Mouse (Mus musculus): ENCODE measurements around the gene Dst.
A peak's percentile ranks its signal among the peaks of the same experiment; 100 is the strongest.

Dst gene

DNA sequence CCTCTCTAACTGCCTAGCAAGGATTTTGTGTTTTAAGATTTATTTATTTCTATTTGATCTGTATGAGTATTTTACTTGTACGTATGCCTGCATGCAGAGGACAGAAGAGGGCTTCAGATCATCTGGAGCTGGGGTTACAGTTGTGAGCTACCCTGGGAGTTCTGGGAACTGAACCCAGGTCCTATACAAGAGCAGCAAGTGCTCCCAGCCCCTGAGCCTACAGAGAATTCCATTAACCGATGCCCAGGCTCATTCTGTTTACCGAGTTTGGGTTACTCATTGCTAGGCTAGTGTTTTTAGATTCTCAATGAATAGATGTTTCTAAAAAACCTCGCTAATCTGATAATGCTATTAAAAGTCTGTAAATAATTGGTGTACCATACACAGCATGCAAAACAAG, 67.3 kb downstream of the Dst start:
- no peak for DNase-seq (ENCODE audit: low read depth, low spot score)

DNA sequence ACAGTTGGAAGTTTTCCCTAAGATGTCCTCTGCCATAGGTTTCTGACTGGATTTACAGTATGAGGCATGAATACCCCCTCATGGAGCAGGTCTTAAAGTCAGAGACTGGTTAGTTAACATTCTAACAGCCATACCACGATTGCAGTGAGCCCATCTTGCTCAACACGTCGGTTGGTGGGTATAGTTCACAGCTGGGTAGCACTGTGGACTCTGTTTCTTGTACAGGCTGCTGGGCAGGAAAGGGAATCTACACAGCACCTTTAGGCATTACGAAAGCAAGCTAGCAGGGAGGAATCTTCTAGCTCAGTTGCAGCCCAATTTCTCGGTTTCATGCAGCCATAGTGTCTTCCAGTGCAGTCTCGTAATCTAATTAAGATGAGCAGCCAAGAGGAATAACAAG, 69.8 kb downstream of the Dst start:
- DNase-seq (ENCODE audit: low read depth, low spot score): no peak

- no peak for DNase-seq (ENCODE audit: low read depth, low spot score)
These were observed 72.4 kb downstream of the Dst start for GRCm38 (mm10) chr1:33980420-33980819.

DNA sequence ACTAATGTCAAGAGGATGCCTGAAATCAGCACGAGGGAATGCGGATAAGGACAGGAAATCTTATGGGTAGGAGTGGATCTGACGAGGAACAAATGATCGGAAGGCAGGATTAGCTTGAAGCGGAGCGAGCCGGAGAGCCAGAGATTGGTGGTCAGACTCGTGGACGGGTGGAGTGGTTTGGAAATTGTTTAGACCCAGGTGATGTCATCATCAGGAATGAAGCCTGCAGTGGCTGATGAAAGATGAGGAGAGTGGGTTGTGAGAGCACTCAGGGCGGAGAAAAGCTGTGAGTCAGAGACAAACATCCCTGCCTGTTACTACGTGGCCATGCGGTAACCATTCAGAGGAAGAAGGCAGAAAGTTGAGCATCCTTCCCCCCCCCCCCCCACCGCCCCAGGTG, 81.6 kb downstream of the Dst start:
- DNase-seq (ENCODE audit: low read depth, low spot score): peak; percentile 37

DNA sequence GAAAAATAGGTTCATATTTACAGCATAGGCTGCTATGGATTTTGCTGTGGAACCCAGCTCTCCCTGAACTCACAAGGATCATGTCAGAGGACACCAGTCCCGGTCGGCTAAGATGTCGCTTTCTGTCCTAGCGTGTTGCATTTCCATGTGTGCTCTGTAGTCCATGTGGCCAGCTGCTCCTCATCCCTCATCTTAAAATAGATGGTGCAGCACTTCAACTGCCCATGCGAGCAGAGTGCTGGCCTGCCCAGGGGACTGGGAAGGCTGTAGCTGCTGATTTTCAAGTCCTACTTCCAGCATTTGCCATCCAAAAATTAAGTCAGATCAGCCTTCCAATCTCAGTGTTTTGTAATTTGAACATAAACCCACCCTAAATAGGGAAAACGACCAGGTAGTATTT, 83.0 kb downstream of the Dst start:
- DNase-seq (ENCODE audit: low read depth, low spot score): no peak

- no peak for DNase-seq (ENCODE audit: low read depth, low spot score)
These were observed 84.8 kb downstream of the Dst start for GRCm38 (mm10) chr1:33992810-33993209.

DNA sequence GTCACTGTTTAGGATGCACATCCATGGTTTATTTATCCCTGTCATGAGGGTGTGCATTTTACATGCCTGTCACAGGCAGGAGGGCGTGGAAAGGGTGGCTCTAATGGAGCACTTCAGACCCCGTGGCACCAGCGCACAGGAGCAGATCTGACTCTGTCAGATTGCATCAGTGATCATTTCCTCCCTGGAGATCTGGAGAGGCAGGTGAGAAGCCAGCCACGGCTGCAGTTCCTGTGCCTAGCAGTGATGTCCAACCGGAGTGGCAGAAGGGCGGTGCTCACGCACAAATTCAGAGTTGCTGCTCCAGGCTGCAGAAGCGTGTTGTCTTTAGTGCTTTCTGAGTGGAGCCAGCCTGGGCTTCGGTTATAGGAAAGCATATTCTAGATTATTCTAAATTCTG, 86.2 kb downstream of the Dst start:
- DNase-seq (ENCODE audit: low read depth, low spot score): no peak

GRCm38 (mm10) chr1:33995386-33995785, 87.4 kb downstream of the Dst start:
- DNase-seq (ENCODE audit: low read depth, low spot score): no peak

DNA sequence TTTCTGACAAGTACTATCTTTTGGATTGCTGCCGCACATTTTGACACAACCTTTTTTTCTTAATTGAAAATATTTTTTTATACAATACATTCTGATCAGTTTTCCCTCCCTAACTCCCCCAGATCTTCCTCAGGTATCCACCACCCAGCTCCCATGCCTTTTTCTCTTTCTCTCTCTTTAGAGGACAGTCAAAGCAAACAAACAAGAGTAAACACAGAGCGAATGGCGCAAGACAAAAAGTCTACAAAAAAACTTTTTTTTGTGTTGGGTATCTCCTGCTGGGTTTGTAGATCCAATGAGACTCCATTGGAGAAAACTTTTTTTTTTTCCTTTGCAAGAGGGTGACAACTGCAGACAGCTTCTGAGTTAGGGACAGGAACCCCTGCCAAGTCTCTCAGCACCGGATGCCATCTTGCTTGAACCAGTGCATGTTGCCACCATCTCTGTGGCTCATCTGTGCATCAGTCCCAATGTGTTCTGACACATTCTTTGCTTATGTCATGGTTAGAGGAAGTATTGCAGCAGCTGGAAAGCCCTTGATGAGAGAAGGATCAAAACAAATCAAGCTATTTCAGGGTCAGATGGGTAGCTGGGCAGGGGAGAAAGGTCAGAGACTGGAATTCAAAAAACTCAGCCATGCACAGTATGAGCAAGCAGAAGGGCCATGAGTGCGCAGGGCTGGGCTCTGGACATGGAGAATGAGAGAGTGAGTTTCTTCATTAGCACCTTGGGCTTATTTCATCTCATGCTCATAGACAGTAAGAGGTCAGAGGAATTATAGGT, 88.3 kb downstream of the Dst start:
- DNase-seq (ENCODE audit: low read depth, low spot score): no peak

DNA sequence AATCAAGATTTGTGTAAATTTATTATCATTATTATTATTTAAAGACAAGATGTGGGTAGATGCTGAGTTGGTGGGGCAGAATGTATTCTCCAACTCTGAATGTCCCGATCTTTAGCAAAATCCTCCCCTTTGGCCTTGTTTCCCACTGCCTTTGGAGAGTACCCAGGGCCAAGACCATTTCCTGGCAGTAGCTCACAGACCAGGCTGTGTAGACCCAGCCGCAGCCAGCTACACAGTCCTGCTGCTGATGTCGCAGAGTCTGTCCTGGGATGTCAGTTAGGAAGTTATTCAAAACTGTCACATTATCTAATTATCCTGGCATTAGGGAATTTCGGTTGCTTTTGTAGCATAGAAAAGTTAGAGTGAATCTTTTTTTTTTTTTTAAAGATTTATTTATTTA, 94.3 kb downstream of the Dst start:
- DNase-seq (ENCODE audit: low read depth, low spot score): no peak

GRCm38 (mm10) chr1:34002970-34003369, 94.9 kb downstream of the Dst start:
- DNase-seq (ENCODE audit: low read depth, low spot score): peak; percentile 37

DNA sequence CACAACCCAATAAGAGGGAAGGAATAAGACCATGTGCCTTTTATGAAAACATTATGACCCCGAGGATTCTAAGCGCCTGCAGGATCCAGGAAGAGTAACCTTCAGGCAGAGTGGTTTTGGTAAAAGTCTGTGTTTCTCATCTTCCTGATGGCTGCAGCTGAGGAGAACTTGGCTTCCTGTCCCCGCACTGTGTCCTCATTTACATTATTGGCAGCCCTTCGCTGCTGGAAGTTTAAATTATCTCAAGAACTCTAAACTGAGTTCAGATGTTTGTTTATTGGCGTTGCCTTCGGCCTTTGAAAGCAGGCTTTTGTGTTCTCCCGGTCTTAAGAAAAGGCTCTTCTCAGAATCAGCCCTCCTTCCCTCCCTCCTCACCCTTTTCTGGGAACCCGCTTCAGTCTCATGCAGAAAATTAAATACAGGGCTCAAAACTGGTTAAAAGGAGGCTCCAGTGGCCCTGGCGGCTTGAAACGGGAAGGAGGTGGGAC, 97.3 kb downstream of the Dst start:
- DNase-seq (ENCODE audit: low read depth, low spot score): peak; percentile 43

DNA sequence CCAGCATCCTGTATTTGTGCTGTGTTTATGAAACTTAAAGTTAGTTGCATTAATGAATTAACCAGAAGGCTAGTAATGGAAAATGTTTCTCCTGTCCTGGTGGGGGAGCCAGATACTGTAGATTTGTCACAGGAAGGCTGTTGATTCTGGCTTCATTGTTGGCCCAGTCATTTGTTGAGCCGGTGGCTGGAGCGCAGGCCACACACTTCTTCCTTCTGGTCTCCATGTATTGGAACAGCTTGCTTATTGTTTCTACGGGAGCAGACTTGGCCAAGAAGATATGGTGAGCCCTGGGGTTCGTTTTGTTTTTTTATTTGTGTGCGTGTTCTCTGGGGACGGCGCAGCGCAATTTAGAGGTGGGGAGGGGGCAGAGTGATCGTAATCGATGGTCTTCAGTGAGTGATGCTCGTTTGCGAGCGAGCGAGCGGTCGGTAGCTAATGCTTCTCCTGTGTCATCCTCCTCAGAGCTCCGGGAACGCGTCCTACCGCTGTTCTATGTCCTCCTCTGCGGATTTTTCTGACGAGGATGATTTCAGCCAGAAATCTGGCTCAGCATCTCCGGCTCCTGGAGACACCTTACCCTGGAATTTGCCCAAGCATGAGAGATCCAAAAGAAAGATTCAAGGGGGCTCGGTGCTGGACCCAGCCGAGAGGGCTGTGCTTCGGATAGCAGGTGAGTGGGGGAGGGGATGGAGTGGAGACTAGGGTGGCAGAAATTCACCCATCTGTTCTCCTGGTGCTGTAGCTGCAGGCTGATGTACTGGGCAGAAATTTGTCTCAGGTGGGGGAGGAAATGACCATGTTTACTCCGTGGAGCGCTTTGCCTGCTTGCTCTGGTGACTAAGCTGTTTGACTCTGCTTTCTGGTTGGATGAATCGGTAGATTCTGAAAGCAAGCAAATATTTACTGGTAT, 98.0 kb downstream of the Dst start:
- peak; percentile 82 for DNase-seq (ENCODE audit: low read depth, low spot score)

- peak; percentile 90 for DNase-seq (ENCODE audit: low read depth, low spot score)
These were observed 98.9 kb downstream of the Dst start for GRCm38 (mm10) chr1:34006828-34007361.

DNA sequence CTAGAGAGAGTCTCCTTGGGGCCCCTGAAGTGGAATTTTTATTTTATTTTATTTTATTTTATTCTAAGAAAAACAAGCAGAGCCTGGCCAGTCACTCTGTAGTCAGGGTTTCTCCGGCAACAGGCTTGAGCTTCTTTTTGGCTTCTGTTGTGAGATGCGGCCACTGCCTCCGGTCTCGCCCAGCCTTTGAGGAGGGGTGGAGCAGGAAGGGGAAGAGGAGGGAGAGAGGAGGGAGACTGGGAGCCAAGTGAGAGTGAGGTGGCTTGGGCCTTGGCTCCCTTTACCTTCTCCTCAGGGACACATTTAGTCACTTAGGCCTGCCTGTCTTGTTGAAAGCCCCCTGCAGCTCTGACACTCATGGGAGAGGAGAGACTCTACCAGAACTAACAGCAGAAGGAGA, 99.4 kb downstream of the Dst start:
- DNase-seq (ENCODE audit: low read depth, low spot score): peak; percentile 82

GRCm38 (mm10) chr1:34011051-34011677, 103.1 kb downstream of the Dst start:
- DNase-seq (ENCODE audit: low read depth, low spot score): peak; percentile 75

DNA sequence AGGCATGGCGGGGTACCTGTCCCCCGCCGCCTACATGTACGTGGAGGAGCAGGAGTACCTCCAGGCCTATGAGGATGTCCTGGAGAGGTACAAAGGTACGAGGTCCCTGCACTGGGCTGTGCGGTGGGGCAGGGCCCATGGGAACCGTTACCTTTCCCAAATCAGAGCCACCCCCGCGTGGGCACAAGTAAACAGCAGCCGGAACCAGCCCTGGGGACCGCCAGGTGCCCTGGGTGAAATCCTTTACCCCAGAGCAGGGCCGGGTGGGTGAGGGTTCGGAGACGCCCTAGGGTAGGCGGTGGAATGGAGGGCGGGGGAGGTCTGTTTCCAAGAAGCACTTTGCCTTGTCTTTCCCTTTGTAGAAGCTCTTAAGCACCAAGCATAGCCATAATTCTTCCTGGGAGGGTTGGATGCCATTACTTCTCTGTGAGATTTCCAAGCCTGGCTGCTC, 103.8 kb downstream of the Dst start:
- DNase-seq (ENCODE audit: low read depth, low spot score): peak; percentile 67

DNA sequence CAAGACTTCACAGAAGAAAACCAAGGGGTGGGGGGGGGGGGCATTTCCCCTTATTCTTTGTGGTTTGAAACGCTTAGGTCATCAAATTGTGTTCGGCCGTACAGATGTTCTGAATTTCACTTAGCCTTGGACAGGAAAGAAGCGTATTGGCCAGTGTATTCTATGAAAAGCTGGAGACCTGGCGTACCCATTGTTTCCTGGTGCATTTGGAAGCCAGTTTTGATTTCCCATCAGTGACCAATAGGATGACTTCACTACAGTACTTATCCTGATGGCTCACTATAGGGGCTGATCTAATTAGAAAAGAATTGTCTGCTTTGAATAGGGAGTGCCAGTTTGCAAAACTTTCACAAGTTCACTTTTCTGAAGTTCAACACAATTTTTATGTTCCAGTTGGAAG, 105.5 kb downstream of the Dst start:
- DNase-seq (ENCODE audit: low read depth, low spot score): no peak

- DNase-seq (ENCODE audit: low read depth, low spot score): no peak
These were observed 108.8 kb downstream of the Dst start for GRCm38 (mm10) chr1:34016780-34017179.

- DNase-seq (ENCODE audit: low read depth, low spot score): no peak
These were observed 109.3 kb downstream of the Dst start for GRCm38 (mm10) chr1:34017323-34017722.

GRCm38 (mm10) chr1:34020599-34020998, 112.6 kb downstream of the Dst start:
- DNase-seq (ENCODE audit: low read depth, low spot score): no peak

DNA sequence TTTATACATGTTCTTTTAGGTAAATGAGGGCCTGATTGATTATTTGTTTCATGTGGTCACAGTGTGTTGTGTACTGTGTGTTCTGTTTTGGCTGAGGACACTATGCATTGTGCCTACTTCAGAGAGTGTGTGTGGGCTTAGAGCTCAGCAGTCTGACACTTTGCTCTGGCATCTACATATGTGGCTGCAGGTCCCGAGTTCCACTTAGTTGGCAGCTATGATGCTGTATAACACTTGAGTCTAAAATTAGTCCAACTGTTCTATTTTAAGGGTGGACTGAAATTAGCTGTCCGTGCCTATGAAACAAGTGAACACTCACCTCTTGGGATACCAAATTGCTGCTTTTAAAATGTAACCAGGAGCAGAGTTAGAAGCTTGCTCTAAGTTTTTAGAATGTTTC, 113.5 kb downstream of the Dst start:
- no peak for DNase-seq (ENCODE audit: low read depth, low spot score)

Measured in R1 (cell line).